Mouse (Mus musculus) lung, adult 2 months (tissue): Measurements from ENCODE around the gene Rpl41. TPM values are rescaled to one million over a fixed set of nuclear protein-coding genes. Genes with fewer than 3 reads are reported as not detected.
"Not testable (repeated sequence)": the region's sequence is repeated elsewhere in the genome, so short reads cannot be mapped to it uniquely, and the experiment has no call there.

Source experiments
- DNase-seq: peaks from one replicate; pipeline ENCODE4 v3.0.0; 2022
- H3K4me1 ChIP-seq: fragments of 200-500 bp; 2 replicates; pipeline ENCODE4 v1.6.1; 2011; ENCODE audit warnings: low read length; ENCODE audit not compliant: control insufficient read depth, insufficient read depth
- H3K4me3 ChIP-seq: fragments of 200-500 bp; replicated peaks from 2 replicates; pipeline ENCODE3; 2011; ENCODE audit warnings: low read depth, mild to moderate bottlenecking, control low read depth, low read length; ENCODE audit errors: extremely low read depth
- CTCF ChIP-seq: fragments of 200-500 bp; IDR thresholded peaks from 2 replicates; pipeline ENCODE4 v1.5.1; 2011; ENCODE audit warnings: mild to moderate bottlenecking, low read length, control low read depth; ENCODE audit not compliant: insufficient read depth
- POLR2A ChIP-seq: fragments of 200-500 bp; IDR thresholded peaks from 2 replicates; pipeline ENCODE4 v1.6.1; 2011; ENCODE audit warnings: low read depth, mild to moderate bottlenecking, control low read depth, low read length, borderline replicate concordance; ENCODE audit errors: extremely low read depth
- WGBS: fragments of 180-500 bp; shearing (Covaris S2); methylation state at CpG from one replicate; pipeline ENCODE4 v1.1.7; 2018; 5-methylcytosine and 5-hydroxymethylcytosine counted together
- polyA plus RNA-seq: library from polyadenylated mRNA; depleted of rRNA; stranded (reverse); fragments of >200 nt; gene quantifications from 2 replicates; pipeline ENCODE4 v1.2.3, GENCODE M21; 2012

Rpl41 gene
- polyA plus RNA-seq, 1 experiment, result 1,373 TPM

DNA sequence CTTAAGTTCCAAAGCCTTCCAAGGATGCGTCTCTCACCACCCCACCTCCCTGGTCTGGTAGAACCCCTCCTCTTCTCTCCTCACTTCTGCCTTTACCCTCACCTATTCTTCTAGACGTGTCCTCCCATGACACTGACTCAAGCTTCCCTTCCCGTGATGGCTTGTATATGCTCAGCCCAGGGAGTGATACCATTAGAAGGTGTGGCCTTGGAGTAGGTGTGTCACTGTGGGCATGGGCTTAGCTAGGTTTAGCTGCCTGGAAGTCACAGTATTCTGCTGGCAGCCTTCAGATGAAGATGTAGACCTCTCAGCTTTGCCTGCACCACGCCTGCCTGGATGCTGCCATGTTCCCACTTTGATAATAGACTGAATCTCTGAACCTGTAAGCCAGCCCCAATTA is 34.1 kb downstream of the Rpl41 start:
- 84% methylated on average over 4 of the region's 4 CpGs for WGBS
- no peak for DNase-seq
- Histone ChIP-seq H3K4me3 (no peak overlapping the region), H3K4me1 (no peaks in the 10 kb centered on the region)
- TF ChIP-seq CTCF (no peak), POLR2A (no peak)

DNA sequence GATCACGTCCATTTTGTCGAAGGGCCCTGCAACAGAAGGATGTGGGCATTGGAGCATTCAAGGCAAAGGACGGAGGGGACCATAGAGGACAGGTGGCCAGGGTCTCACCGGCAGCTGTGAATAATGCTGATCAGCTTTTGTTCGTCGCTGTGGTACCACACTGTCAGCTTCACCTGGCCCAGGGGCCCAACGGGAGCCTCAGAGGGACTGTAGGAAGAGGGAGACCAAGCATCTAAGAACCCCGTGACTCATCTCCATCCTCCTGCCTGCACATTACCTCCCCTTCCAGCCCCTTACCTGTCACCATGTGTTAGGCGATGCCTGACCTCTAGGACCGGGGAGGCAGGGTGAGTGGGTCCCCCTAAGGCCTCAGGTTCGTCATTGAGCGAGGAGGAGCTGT is 37.3 kb downstream of the Rpl41 start:
- H3K4me1 ChIP-seq, result no peaks in the 10 kb centered on the region
- WGBS, result 91% methylated on average over 12 of the region's 12 CpGs
- no peak for DNase-seq
- no peak overlapping the region for H3K4me3 ChIP-seq
- TF ChIP-seq CTCF, result no peak
- TF ChIP-seq POLR2A, result no peak

DNA sequence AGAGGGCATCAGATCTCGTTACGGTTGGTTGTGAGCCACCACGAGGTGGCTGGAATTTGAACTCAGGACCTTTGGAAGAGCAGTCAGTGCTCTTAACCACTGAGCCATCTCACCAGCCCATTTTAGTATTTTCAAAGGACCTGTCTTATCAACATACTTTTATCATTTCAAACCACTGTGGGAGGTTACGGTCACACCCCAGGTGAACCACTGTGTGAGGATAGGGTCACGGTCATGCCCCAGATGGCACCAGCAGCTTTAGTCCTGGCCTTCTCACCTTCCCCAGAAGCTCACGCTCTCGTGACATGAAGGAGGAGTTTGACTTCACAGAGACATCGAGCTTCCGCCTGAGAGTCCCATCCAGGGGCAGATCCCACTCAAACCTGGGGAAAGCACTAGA is 37.9 kb downstream of the Rpl41 start:
- Histone ChIP-seq H3K4me1 (no peaks in the 10 kb centered on the region), H3K4me3 (no peak overlapping the region)
- no peak for TF ChIP-seq CTCF
- no peak for TF ChIP-seq POLR2A
- no peak for DNase-seq
- 84% methylated on average over 9 of the region's 9 CpGs for WGBS

DNA sequence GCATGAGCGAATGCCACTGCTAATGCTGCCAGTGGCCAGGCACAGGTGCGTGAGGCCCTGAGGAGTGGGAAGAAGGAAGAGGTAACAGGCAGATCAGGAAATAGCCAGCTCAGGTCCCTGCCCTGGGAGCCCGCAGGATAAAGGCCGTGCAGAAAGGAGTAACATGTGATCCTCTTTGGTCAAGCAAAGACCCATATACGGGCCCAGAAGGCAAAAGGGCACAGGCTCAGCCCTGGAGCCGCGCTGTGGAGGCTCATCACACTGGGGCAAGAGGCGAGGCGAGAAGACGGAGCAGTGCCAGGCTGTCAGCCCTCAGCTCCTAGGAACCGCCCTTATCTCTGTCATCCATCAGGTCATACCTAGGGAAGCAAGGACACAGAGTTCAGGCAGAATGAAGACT is 38.8 kb downstream of the Rpl41 start:
- H3K4me3 ChIP-seq, result no peak overlapping the region
- TF ChIP-seq POLR2A, result no peak
- no peak for TF ChIP-seq CTCF
- whole genome bisulfite sequencing, result 81% methylated on average over 11 of the region's 11 CpGs
- no peaks in the 10 kb centered on the region for H3K4me1 ChIP-seq
- no peak for DNase-seq

DNA sequence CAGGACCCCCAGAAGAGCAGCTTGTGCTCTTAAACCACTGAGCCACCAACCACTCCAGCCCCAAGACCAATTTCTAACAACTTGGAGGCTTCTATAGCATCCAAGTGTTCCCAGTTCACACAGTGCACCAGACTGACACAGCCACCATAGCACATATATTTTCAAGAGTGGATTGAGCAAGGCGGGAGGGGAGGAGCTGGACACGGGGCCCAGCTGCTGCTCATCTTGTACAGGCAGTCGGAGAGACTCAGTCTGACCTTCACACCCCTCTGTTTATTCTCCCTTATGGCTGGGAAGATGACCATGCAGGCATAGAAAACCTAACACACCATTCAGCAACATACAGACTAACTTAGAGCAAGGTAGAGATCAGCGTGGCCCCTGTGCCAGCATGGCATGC is 39.3 kb downstream of the Rpl41 start:
- peaks cover 2% of the 10 kb centered on the region; the same call in 1 of the 2 replicates for H3K4me1 ChIP-seq
- 59% methylated on average over 4 of the region's 4 CpGs for WGBS
- TF ChIP-seq POLR2A (no peak), CTCF (no peak)
- no peak overlapping the region for H3K4me3 ChIP-seq
- DNase-seq, result no peak

DNA sequence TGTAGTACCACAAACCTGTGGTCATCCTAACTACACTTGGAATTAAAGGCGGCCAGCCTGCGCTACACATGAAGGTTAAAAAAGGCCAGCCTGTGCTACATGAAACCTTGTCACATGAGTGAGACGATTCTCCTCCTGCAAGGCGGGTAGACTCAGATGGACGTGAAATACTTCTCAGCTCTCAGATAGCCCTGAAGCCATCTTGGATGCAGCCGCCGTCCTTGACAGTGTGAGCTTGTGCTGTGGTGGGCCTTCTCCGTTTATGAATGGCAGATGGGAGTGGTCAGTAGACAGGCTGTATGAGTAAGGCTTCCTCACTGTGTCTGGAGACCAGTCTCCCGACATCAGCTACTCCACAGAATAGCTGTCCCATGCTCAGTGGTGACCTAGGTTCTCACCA is 39.9 kb downstream of the Rpl41 start:
- TF ChIP-seq POLR2A, result no peak
- TF ChIP-seq CTCF, result no peak
- no peak overlapping the region for H3K4me3 ChIP-seq
- WGBS, result 80% methylated on average over 9 of the region's 9 CpGs
- H3K4me1 ChIP-seq, result peaks cover 8% of the 10 kb centered on the region
- DNase-seq, result no peak

DNA sequence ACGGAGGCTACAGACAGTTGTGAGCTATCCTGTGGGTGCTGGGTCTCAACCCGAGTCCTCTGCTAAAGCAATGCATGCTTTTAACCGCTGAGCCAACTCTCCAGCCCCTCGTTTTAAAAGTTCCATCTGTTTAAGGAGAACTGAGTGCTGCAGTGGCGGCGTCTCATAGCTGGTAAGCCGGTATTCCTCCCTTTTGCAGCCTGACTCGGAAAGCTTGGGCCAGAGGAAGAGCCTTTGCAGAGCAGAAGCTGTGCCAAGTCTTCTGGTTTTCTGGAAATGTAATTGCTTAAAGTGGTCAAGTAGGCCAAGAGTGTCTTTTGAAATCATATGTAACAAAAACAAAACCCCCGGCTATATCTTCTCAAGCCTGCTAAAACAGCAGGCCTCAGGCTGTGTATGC is 40.8 kb downstream of the Rpl41 start:
- WGBS, result 61% methylated on average over 9 of the region's 9 CpGs
- TF ChIP-seq POLR2A (no peak), CTCF (no peak)
- H3K4me3 ChIP-seq, result no peak overlapping the region
- H3K4me1 ChIP-seq, result peaks cover 14% of the 10 kb centered on the region
- no peak for DNase-seq

DNA sequence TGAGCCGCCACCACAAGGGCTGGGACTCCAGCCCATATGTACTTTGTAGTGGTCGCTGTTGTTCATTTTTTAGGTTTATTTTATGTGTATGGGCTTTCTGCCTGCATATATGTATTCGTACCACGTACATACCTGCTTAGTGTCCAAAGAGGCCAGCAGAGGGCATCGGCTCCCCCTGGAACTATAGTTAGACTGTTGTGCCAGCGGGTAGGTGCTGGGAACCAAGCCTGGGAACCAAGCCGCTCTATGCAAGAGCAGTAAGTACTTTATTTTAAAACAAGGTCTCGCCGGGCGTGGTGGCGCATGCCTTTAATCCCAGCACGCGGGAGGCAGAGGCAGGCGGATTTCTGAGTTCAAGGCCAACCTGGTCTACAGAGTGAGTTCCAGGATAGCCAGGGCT is 43.1 kb downstream of the Rpl41 start:
- Histone ChIP-seq H3K4me3 (no peak overlapping the region), H3K4me1 (peaks cover 17% of the 10 kb centered on the region)
- WGBS, result 96% methylated on average over 14 of the region's 14 CpGs
- no peak for TF ChIP-seq POLR2A
- TF ChIP-seq CTCF, result no peak
- no peak for DNase-seq

DNA sequence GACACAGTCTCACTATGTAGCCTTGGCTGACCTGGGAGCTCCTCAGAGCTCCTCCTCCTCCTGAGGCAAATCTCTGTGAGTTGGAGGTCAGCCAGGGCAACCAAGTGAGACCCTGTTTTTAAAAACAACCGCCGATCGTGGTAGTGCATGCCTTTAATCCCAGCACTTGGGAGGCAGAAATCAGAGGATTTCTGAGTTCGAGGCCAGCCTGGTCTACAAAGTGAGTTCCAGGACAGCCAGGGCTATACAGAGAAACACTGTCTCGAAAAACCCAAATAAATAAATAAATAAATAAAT is 43.8 kb downstream of the Rpl41 start:
- 68% methylated on average over 5 of the region's 5 CpGs for WGBS
- H3K4me1 ChIP-seq, result peaks cover 17% of the 10 kb centered on the region
- DNase-seq, H3K4me3 ChIP-seq: not testable (repeated sequence)

DNA sequence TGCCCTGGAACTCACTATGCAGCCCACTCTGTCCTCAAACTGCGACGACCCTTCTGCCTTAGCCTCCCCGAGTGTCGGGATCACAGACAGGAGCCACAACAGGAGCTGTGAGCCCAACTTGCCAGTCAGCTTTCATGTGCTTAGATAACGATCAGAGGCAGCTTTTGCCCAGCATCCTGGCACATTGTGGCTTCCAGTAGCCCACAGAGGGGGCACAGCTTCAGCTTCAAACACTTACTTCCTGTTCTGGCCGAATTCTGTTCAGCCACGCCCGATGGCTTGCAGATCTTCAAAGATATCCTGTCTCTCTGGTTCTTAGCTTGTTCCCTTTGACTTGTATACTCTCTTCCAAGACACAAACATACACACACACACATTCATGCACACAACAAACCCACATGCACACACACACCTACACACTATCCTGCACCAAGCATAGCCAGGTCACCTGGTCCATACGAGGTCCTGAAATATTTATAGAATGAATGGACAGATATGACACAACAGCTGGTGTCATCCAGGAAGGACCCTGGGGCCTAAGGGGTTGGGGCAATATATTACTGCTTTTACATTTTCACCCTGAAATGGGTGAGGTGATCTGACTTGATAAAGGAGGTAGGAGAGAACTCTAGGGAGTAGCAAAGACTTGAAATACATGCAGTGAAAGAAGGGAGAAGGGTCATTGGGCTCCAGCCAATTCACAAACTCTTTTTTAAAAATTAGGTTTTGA is 44.3 kb downstream of the Rpl41 start:
- 32% methylated on average over 9 of the region's 9 CpGs for WGBS
- Histone ChIP-seq H3K4me3 (no peak overlapping the region), H3K4me1 (peaks cover 17% of the 10 kb centered on the region)
- TF ChIP-seq CTCF (no peak), POLR2A (no peak)
- no peak for DNase-seq
